Mouse (Mus musculus) liver, adult 2 months (tissue): Measurements from ENCODE around the gene Krt73.

Experiments used
- CTCF ChIP-seq: fragments of 200-500 bp; IDR thresholded peaks from 2 replicates; pipeline ENCODE4 v1.5.1; 2011; ENCODE audit warnings: low read depth, low read length, control low read depth
- POLR2A ChIP-seq: fragments of 200-500 bp; IDR thresholded peaks from 2 replicates; pipeline ENCODE4 v1.6.1; 2011; ENCODE audit warnings: low read length, control low read depth; ENCODE audit not compliant: insufficient read depth; ENCODE audit errors: extremely low read depth

DNA sequence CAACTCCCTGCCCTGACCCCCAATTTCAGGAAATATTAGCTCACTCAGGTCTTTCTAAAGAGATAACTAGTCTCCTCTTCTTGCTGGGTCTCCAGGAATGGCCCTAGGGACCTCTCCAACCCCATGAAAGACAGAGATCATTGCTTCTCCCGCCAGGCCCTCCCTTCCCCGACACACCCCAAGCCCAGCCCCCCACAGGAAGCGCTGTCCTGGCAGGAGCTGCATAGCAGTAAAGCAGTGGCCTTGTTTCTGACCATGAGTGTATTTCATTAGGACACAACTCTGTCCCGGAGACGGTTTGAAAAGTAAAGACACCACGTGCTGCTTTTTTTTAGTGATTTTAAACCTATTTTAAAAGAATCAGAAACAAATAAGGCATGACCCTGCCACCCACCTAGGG, 31.0 kb upstream of the Krt73 start:
- TF ChIP-seq POLR2A, result no peak
- TF ChIP-seq CTCF, result no peak
